Mouse (Mus musculus) monocyte, adult 5-6 weeks (primary cell): ENCODE results near the gene Noxred1. TPM values are rescaled to one million over a fixed set of nuclear protein-coding genes. Genes with fewer than 3 reads are reported as not detected.

Experiments
- ATAC-seq: fragments of 153-309, 156-312 bp; replicated peaks from 2 replicates; pipeline ENCODE4 v1.8.0; 2017; ENCODE audit warnings: mild to moderate bottlenecking; ENCODE audit not compliant: low TSS enrichment, insufficient number of reproducible peaks, severe bottlenecking, poor library complexity, low FRiP score
- total RNA-seq: library from RNA; stranded (forward); fragments of 200-1000, 200-491, 200-594 nt; gene quantifications from 3 replicates; pipeline ENCODE4 v1.2.3, GENCODE M21; 2017

Gene Noxred1
- total RNA-seq, 1 experiment from 2014 or later, result 0.86 TPM

- no peak for ATAC-seq
Measured at GRCm38 (mm10) chr12:87175194-87175946, 63.2 kb downstream of the Noxred1 start.

Other genes starting within 250 kb of the Noxred1 start
- 0.38 TPM in 1 of 3 replicates, not detected in the others for gene Zdhhc22, start 248.3 kb downstream of the Noxred1 start, total RNA-seq
- not detected in 3 replicates for gene Tmem63c, start 217.4 kb downstream of the Noxred1 start, total RNA-seq
- gene Ngb, start 136.2 kb downstream of the Noxred1 start, total RNA-seq, result not detected in 3 replicates
- 0.95 to 4.7 TPM (median 4.2 TPM) in 3 replicates for gene Gstz1, start 91.6 kb downstream of the Noxred1 start, total RNA-seq
- gene Pomt2, start 90.8 kb downstream of the Noxred1 start, total RNA-seq, result 2.7 to 5.7 TPM (median 4.5 TPM) in 3 replicates
- gene Samd15, start 39.0 kb downstream of the Noxred1 start, total RNA-seq, result 0.39 TPM in 1 of 3 replicates, not detected in the others
- gene Tmed8, start 38.3 kb downstream of the Noxred1 start, total RNA-seq, result 7.8 to 21.7 TPM (median 12.4 TPM) in 3 replicates
- 29.4 to 34.9 TPM (median 34.6 TPM) in 3 replicates for gene Vipas39, start 27.5 kb upstream of the Noxred1 start, total RNA-seq
- gene Ahsa1, start 27.7 kb upstream of the Noxred1 start, total RNA-seq, result 175 to 197 TPM (median 181 TPM) in 3 replicates
- not detected in 3 replicates for gene Ism2, start 61.0 kb upstream of the Noxred1 start, total RNA-seq
- 143 to 275 TPM (median 270 TPM) in 3 replicates for gene Sptlc2, start 149.6 kb upstream of the Noxred1 start, total RNA-seq
- gene Slirp, start 205.2 kb upstream of the Noxred1 start, total RNA-seq, result 58.5 to 81.5 TPM (median 77.2 TPM) in 3 replicates
- gene Alkbh1, start 205.3 kb upstream of the Noxred1 start, total RNA-seq, result 29.1 to 63.3 TPM (median 38.0 TPM) in 3 replicates
- gene Snw1, start 233.5 kb upstream of the Noxred1 start, total RNA-seq, result 144 to 150 TPM (median 147 TPM) in 3 replicates